Mouse (Mus musculus): Measurements from ENCODE around the gene Snrnp27. TPM values are rescaled to one million over a fixed set of nuclear protein-coding genes. Genes with fewer than 3 reads are reported as not detected.

Snrnp27 gene
- polyA plus RNA-seq, 1 experiment = 65.6 TPM

DNA sequence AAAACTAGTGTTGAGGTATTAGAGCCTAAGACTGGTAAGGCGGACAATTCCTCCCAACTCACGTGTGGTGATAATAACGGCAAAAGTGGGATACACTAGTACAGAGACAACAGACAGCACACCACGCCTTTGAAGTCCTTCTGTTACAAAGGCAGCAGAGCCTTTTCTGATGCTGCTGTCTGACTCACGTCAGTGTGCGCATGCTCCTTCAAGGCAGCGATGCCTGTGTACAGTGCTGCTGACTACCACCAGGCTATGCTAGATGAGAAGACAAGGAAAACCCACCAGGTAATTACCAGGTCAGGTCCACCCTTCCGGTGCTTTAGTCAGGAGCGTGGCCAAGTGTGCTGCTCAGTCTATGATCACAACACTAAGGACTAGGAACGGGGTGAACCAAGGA lies 17.3 kb downstream of the Snrnp27 start:
- no peaks in the 10 kb centered on the region for H3K4me1 ChIP-seq (ENCODE audit: control insufficient read depth, insufficient read depth, low read length)
- H3K4me3 ChIP-seq (ENCODE audit: insufficient read depth, low read length) = no peak overlapping the region

DNA sequence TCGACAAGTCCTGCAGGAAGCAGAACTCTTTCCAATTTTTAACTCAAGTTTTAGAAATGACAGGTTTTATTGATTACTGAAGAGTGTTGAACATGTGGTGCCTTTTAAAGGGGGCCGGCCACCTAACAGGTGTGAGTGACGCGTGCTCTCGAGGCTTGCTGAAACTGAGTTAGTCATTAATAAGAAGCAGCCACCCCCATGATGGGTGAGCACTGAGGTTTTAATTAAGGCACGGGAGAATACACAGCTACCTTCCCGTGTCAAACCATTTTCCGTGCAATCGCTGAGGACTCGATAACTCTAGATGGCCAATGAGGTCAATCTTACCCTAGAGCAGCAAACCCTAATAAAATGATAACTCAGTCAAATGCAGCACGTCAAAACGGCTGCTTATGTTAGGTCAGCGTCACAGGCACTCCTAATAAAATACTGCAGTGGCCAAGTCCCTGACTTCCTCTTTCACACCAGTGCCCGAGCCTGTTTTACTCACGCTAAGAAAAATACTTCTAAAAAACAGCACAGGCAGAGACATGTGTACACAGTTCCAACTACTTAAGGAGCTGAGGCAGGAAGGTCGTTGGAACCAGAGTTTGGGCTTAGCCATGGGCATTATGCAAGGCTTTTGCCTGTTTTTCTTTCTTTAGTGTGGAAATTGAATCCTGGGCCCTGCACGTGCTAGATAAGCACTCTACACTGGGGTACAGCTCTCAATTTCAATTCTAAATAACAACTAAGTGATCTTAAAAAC lies 18.6 kb downstream of the Snrnp27 start:
- no peaks in the 10 kb centered on the region for H3K4me1 ChIP-seq (ENCODE audit: control insufficient read depth, insufficient read depth, low read length)
- no peak for TF ChIP-seq CTCF (IDR thresholded peaks at IDR 0.05; ENCODE audit: borderline replicate concordance, insufficient read depth, low read length)
- no peak for TF ChIP-seq POLR2A (IDR thresholded peaks at IDR 0.05; ENCODE audit: low read depth, low read length)
- H3K4me3 ChIP-seq (ENCODE audit: insufficient read depth, low read length) = no peak overlapping the region
- no peak overlapping the region for H3K27ac ChIP-seq (ENCODE audit: insufficient read depth, low read length)

More for the DNA sequence above, 17.3 kb downstream of the Snrnp27 start:
- no peak for TF ChIP-seq CTCF (IDR thresholded peaks at IDR 0.05; ENCODE audit: borderline replicate concordance, insufficient read depth, low read length)
- no peak for TF ChIP-seq POLR2A (IDR thresholded peaks at IDR 0.05; ENCODE audit: low read depth, low read length)
- no peak overlapping the region for H3K27ac ChIP-seq (ENCODE audit: insufficient read depth, low read length)

DNA sequence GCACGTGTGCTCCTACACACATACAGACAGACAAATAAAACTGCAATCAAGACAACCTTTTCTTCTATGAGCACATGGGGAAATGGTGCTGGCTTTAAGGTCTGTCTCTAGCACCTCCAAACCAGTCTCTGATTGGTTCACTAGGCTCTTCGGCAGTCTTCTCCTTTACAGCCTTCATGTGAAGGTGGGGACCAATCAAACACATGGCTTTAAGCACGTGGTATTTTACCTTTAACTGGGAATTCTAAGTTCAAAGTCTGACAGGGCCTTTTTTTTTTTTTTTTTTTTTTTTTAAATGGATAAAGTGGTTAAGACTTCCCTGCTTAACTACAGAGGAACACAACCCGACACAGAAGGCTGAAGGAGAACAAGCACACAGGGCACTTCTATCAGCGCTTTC lies 19.2 kb downstream of the Snrnp27 start:
- TF ChIP-seq POLR2A (IDR thresholded peaks at IDR 0.05; ENCODE audit: low read depth, low read length) (no peak), CTCF (IDR thresholded peaks at IDR 0.05; ENCODE audit: borderline replicate concordance, insufficient read depth, low read length) (no peak)
- no peak overlapping the region for H3K27ac ChIP-seq (ENCODE audit: insufficient read depth, low read length)
- H3K4me3 ChIP-seq (ENCODE audit: insufficient read depth, low read length) = no peak overlapping the region

DNA sequence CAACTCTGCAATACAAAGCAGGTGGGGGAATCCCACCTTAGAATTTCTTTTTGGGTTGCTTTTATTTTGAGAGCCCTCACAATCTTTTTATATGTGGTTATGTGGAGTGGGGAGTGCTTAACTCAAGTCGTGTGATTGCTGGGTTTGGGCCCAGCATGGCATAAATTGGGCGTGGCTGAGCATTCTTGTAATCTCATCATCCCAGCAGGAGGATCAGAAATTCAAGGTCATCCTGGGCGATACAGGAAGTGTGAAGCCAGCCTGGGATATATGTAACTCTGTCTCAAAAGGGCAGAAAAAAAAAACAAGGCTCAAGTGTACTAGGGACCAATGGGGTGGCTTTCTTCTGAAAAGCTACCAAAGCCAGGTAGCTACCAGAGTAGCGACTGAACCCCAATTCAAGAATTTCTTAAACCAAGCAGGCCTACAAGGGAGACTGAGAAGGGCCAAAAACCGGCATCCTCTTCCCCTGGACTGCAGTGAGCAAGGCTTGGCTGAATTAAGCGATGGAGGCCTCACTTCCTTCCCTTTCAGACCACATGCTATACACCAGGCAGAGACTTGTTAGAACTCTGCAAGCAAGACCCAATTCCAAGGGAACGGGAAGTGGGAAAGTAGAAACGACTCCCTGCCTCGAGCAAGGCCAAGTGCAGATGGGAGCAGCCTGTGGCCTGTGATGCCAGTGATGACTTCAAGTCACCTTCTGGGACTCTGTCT lies 24.0 kb downstream of the Snrnp27 start:
- no peak overlapping the region for H3K27ac ChIP-seq (ENCODE audit: insufficient read depth, low read length)
- no peak overlapping the region for H3K4me3 ChIP-seq (ENCODE audit: insufficient read depth, low read length)
- H3K4me1 ChIP-seq (ENCODE audit: control insufficient read depth, insufficient read depth, low read length) = no peaks in the 10 kb centered on the region
- TF ChIP-seq POLR2A (IDR thresholded peaks at IDR 0.05; ENCODE audit: low read depth, low read length) (no peak), CTCF (IDR thresholded peaks at IDR 0.05; ENCODE audit: borderline replicate concordance, insufficient read depth, low read length) (no peak)

More for the DNA sequence above, 19.2 kb downstream of the Snrnp27 start:
- no peaks in the 10 kb centered on the region for H3K4me1 ChIP-seq (ENCODE audit: control insufficient read depth, insufficient read depth, low read length)

DNA sequence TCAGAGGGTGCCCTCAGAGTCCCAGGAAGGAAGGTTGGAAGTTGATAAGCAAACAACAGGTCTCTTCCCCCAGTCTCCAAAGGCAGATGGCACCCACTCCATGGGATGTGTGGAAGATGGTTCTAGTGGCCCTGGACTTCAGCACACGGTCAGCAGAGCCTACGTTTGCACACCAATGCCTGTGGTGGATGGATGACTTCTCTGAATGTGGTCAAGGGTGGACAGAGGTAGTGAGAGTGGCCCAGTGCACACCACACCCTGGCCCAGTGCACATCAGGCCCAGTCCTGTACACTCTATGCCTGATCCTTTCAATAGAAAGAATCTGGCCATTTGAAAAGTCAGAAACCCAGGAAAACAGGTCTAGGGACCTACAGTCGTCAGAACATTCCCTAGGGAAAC lies 25.8 kb downstream of the Snrnp27 start:
- no peak for TF ChIP-seq CTCF (IDR thresholded peaks at IDR 0.05; ENCODE audit: borderline replicate concordance, insufficient read depth, low read length)
- TF ChIP-seq POLR2A (IDR thresholded peaks at IDR 0.05; ENCODE audit: low read depth, low read length) = no peak
- no peak overlapping the region for H3K4me3 ChIP-seq (ENCODE audit: insufficient read depth, low read length)

DNA sequence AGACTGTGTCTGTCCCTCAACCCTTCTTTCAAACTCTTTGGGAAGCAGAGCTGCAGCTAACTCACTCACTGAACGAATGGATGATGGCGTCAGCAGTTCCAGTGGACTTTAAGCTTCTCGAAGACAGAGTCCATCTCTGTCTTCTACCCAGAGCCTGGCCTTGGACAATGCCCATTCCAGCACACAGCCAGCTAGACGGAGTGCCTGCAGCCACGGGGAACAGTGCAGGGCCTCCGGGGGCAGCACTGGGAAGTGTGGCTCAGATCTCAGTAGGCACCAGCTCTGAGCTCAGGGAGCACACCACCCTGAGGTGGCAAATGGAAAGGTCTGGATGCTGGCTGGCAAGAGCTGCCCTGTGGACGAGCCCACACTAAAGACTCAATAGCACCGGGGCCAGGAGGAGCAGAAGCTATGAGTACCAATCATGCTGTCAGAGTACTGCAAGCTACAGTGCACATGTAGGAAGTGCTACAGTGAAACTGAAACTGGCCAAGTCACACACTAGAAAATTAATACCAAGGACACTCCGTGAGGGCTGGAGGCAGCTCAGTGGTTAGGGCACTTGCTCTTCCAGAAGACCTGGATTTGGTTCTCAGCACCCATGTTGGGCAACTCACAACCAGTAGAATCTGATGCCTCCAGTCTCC lies 29.9 kb downstream of the Snrnp27 start:
- TF ChIP-seq POLR2A (IDR thresholded peaks at IDR 0.05; ENCODE audit: low read depth, low read length) (no peak), CTCF (IDR thresholded peaks at IDR 0.05; ENCODE audit: borderline replicate concordance, insufficient read depth, low read length) (no peak)
- no peaks in the 10 kb centered on the region for H3K4me1 ChIP-seq (ENCODE audit: control insufficient read depth, insufficient read depth, low read length)
- no peak overlapping the region for H3K4me3 ChIP-seq (ENCODE audit: insufficient read depth, low read length)
- no peak overlapping the region for H3K27ac ChIP-seq (ENCODE audit: insufficient read depth, low read length)

More for the DNA sequence above, 25.8 kb downstream of the Snrnp27 start:
- no peak overlapping the region for H3K27ac ChIP-seq (ENCODE audit: insufficient read depth, low read length)
- H3K4me1 ChIP-seq (ENCODE audit: control insufficient read depth, insufficient read depth, low read length) = no peaks in the 10 kb centered on the region

DNA sequence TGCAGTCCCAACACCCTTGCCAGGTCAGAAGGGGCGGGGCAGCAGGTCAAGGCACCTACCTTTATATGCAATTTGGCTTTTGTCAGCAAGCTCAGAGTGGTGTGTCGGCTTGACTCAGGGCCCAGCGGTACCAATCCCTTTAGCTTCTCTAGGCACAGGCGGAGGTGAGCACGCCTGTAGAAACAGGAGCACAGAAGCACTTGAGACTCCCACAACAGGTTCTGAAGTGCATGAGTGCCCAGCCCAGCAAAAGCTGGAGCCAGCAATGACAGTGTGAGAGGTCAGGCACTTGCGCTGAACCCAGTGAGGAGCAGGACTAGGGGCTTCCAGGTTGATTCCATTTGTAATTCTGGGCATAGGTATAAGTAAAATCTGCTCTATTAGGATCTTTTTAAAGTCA lies 31.3 kb downstream of the Snrnp27 start:
- no peak overlapping the region for H3K4me3 ChIP-seq (ENCODE audit: insufficient read depth, low read length)
- no peaks in the 10 kb centered on the region for H3K4me1 ChIP-seq (ENCODE audit: control insufficient read depth, insufficient read depth, low read length)
- no peak overlapping the region for H3K27ac ChIP-seq (ENCODE audit: insufficient read depth, low read length)
- TF ChIP-seq CTCF (IDR thresholded peaks at IDR 0.05; ENCODE audit: borderline replicate concordance, insufficient read depth, low read length) = no peak
- TF ChIP-seq POLR2A (IDR thresholded peaks at IDR 0.05; ENCODE audit: low read depth, low read length) = no peak

DNA sequence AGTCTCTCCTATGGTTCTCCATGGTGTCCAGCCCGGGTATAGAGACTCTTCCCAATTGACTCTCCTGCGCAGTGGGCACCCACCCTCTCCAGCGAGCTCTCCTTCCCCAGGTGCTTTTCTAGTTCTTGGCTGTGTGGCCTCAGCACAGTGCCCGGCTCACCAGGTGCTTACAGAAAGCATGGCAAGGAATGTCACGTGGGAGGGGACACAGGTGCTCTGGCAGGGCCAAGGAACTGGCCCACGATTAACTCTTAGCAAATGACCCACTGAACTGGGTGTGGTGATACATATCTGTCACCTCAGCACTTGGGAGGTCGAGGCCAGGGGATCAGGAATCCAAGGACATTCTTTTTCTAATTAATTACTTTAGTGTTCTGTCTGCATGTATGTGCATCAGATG lies 38.2 kb downstream of the Snrnp27 start:
- H3K27ac ChIP-seq (ENCODE audit: insufficient read depth, low read length) = no peak overlapping the region
- TF ChIP-seq POLR2A (IDR thresholded peaks at IDR 0.05; ENCODE audit: low read depth, low read length) = no peak
- no peak for TF ChIP-seq CTCF (IDR thresholded peaks at IDR 0.05; ENCODE audit: borderline replicate concordance, insufficient read depth, low read length)
- H3K4me1 ChIP-seq (ENCODE audit: control insufficient read depth, insufficient read depth, low read length) = no peaks in the 10 kb centered on the region
- H3K4me3 ChIP-seq (ENCODE audit: insufficient read depth, low read length) = no peak overlapping the region

DNA sequence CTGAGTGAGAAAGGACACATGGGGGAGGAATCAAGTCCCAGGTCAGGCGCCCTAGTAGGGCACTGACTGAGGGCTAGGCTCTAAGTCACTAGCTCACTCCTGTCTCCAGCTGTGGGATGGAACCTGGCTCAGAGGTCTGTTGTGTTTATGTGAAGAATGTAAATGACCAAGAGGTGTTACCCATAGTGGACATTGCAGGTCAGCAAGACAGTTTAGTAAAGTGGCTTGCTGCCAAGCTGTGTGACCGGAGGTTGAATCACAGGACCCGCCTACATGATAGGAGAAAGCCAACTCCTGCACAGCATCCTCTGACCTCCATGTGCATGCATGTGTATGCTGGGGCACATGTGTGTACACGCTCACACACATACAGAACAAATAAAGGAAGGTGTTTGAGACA lies 38.8 kb downstream of the Snrnp27 start:
- Histone ChIP-seq H3K4me3 (ENCODE audit: insufficient read depth, low read length) (no peak overlapping the region), H3K27ac (ENCODE audit: insufficient read depth, low read length) (no peak overlapping the region), H3K4me1 (ENCODE audit: control insufficient read depth, insufficient read depth, low read length) (no peaks in the 10 kb centered on the region)
- no peak for TF ChIP-seq CTCF (IDR thresholded peaks at IDR 0.05; ENCODE audit: borderline replicate concordance, insufficient read depth, low read length)
- no peak for TF ChIP-seq POLR2A (IDR thresholded peaks at IDR 0.05; ENCODE audit: low read depth, low read length)

Data from embryonic fibroblast, embryonic 13.5 days (primary cell).